Mouse (Mus musculus) kidney, embryonic 14.5 days (tissue): Measurements from ENCODE around the gene Slc9a8. TPM values are rescaled to one million over a fixed set of nuclear protein-coding genes. Genes with fewer than 3 reads are reported as not detected.

ENCODE experiments used
- ATAC-seq: fragments of 200-750 bp; cut with Nextera tagmentation; 2 replicates; pipeline ENCODE4 v1.8.0; 2017; ENCODE audit warnings: moderate number of reproducible peaks, mild to moderate bottlenecking, moderate TSS enrichment, moderate library complexity; ENCODE audit not compliant: low FRiP score, low TSS enrichment
- H3K27ac ChIP-seq: fragments of 300-500 bp; sonication (generic); 2 replicates; pipeline ENCODE4 v1.5.1; 2014; ENCODE audit warnings: low read depth, mild to moderate bottlenecking, low read length, moderate library complexity, mixed read lengths
- H3K27me3 ChIP-seq: fragments of 300-500 bp; sonication (generic); 2 replicates; pipeline ENCODE4 v1.6.1; 2014; ENCODE audit warnings: mild to moderate bottlenecking, low read length; ENCODE audit not compliant: control insufficient read depth, insufficient read depth
- H3K36me3 ChIP-seq: fragments of 300-500 bp; sonication (generic); 2 replicates; pipeline ENCODE4 v1.6.1; 2014; ENCODE audit warnings: low read length, mixed read lengths; ENCODE audit not compliant: control insufficient read depth, insufficient read depth
- H3K4me1 ChIP-seq: fragments of 300-500 bp; sonication (generic); 2 replicates; pipeline ENCODE4 v1.6.1; 2014; ENCODE audit warnings: low read length, mixed read lengths; ENCODE audit not compliant: control insufficient read depth, insufficient read depth
- H3K4me2 ChIP-seq: fragments of 300-500 bp; sonication (generic); replicated peaks from 2 replicates; pipeline ENCODE4 v1.6.1; 2014; ENCODE audit warnings: low read depth, mild to moderate bottlenecking, low read length
- H3K4me3 ChIP-seq: fragments of 300-500 bp; sonication (generic); 2 replicates; pipeline ENCODE4 v1.5.1; 2014; ENCODE audit warnings: mild to moderate bottlenecking, low read length
- H3K9ac ChIP-seq: fragments of 300-500 bp; sonication (generic); 2 replicates; pipeline ENCODE4 v1.6.1; 2014; ENCODE audit warnings: low read depth, mild to moderate bottlenecking, low read length, moderate library complexity
- H3K9me3 ChIP-seq: fragments of 300-500 bp; sonication (generic); 2 replicates; pipeline ENCODE4 v1.6.1; 2016; ENCODE audit warnings: low read length; ENCODE audit not compliant: control insufficient read depth
- WGBS: fragments of 180-500 bp; shearing (Covaris S2); extraction: QIAGEN DNeasy Blood & Tissue Kit; methylation state at CpG from one replicate; pipeline ENCODE4 v1.1.7; 2014; 5-methylcytosine and 5-hydroxymethylcytosine counted together
- polyA plus RNA-seq: library from polyadenylated mRNA; unstranded; fragments of >200 nt; fragmentation: Nextera tagmentation; extraction: Ambion mirVana; gene quantifications from 2 replicates; pipeline ENCODE4 v1.2.1, GENCODE M21; 2014

The Slc9a8 gene
- polyA plus RNA-seq, 1 experiment from 2014 or later = 28.6 TPM

DNA sequence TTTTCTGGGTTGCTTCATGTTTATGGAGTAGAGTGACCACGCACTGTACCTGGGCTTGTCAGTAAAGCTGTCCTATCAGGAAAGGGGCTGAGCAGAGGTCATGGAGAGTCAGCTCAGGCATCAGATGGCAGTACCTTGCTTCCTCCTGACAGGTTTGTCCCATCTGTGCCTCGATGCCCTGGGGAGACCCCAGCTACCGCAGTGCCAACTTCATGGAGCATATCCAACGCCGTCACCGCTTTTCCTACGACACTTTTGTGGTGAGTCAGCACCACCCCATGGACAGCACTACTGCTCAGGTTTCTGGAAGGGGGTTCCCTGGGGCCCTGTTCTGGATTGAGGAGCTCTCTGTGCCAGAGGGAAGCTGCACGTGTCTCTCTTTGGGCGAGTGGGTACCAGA, 90.9 kb downstream of the Slc9a8 start:
- Histone ChIP-seq H3K9me3 (no peaks in the 10 kb centered on the region), H3K4me2 (no peak overlapping the region), H3K4me1 (no peaks in the 10 kb centered on the region), H3K27ac (no peak overlapping the region), H3K9ac (no peak overlapping the region), H3K36me3 (peaks cover 94% of the 10 kb centered on the region), H3K4me3 (no peak overlapping the region), H3K27me3 (no peaks in the 10 kb centered on the region)
- no peak for ATAC-seq
- WGBS = 96% methylated on average over 9 of the region's 9 CpGs

DNA sequence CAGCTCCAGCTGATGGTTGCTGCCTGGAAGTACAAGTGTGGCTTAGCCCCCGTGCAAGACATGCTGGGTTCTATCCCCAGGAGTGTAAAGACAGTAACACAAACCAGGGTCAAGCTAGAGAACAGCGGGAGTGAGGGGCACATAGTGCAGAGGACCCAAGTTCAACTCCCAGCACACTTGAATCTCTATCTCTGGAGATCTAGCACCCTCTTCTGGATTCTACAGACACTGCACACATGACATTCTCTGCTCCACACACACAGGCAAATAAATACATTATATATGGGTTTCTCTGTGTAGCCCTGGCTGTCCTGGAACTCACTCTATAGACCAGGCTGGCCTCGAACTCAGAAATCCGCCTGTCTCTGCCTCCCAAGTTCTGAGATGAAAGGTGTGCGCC, 91.5 kb downstream of the Slc9a8 start:
- ATAC-seq = no peak
- 94% methylated on average over 5 of the region's 5 CpGs for WGBS
- no peak overlapping the region for H3K4me2 ChIP-seq

DNA sequence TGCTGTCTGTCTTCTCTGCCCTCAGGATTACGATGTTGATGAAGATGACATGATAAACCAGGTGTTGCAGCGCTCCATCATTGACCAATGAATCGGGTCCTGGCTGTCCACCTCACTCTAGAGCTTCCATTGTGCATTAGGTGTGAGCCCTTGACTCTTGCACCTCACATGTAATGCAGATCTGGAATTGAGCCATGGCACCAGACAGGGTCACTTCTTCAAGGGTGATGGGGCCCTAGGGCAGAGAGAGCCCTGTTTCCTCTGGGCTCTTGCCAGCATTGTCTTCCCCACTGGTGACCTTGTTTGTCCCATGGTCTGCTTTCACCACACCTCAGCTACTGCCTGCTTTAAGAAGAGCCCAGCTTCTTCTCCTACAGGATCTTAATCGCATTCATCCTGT, 93.1 kb downstream of the Slc9a8 start:
- WGBS = 90% methylated on average over 4 of the region's 4 CpGs
- H3K4me1 ChIP-seq = no peaks in the 10 kb centered on the region

More for the DNA sequence above, 91.5 kb downstream of the Slc9a8 start:
- no peaks in the 10 kb centered on the region for H3K9me3 ChIP-seq
- H3K36me3 ChIP-seq = peaks cover 94% of the 10 kb centered on the region
- H3K4me3 ChIP-seq = no peak overlapping the region
- no peaks in the 10 kb centered on the region for H3K4me1 ChIP-seq
- no peak overlapping the region for H3K9ac ChIP-seq
- H3K27ac ChIP-seq = no peak overlapping the region
- no peaks in the 10 kb centered on the region for H3K27me3 ChIP-seq

DNA sequence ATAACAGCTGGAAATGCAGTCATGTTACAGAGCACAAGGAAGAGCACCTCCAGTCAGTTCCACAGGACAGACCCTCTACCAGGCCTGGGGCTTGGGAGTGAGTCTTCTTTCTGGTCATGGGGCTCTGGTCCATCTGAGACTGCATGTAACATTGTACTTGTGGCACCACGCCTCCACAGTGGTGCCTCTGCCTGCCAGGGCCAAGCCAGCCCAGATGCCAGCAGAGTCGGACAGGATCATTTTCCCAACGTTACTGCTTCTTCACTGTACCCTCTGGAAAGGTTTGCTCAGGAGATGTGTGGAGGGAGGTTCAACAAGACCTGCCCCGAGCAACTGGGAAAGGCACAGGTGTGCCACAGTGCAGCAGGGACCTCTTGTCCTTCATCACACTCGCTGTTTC, 94.2 kb downstream of the Slc9a8 start:
- Histone ChIP-seq H3K9me3 (no peaks in the 10 kb centered on the region), H3K27ac (no peak overlapping the region), H3K4me1 (no peaks in the 10 kb centered on the region), H3K9ac (no peak overlapping the region), H3K4me3 (no peak overlapping the region), H3K4me2 (no peak overlapping the region), H3K27me3 (no peaks in the 10 kb centered on the region), H3K36me3 (peaks cover 78% of the 10 kb centered on the region)
- ATAC-seq = no peak
- 89% methylated on average over 5 of the region's 5 CpGs for WGBS

More for the DNA sequence above, 93.1 kb downstream of the Slc9a8 start:
- Histone ChIP-seq H3K4me2 (no peak overlapping the region), H3K27ac (no peak overlapping the region), H3K4me3 (no peak overlapping the region), H3K9me3 (no peaks in the 10 kb centered on the region), H3K9ac (no peak overlapping the region), H3K27me3 (no peaks in the 10 kb centered on the region), H3K36me3 (peaks cover 86% of the 10 kb centered on the region)
- no peak for ATAC-seq

DNA sequence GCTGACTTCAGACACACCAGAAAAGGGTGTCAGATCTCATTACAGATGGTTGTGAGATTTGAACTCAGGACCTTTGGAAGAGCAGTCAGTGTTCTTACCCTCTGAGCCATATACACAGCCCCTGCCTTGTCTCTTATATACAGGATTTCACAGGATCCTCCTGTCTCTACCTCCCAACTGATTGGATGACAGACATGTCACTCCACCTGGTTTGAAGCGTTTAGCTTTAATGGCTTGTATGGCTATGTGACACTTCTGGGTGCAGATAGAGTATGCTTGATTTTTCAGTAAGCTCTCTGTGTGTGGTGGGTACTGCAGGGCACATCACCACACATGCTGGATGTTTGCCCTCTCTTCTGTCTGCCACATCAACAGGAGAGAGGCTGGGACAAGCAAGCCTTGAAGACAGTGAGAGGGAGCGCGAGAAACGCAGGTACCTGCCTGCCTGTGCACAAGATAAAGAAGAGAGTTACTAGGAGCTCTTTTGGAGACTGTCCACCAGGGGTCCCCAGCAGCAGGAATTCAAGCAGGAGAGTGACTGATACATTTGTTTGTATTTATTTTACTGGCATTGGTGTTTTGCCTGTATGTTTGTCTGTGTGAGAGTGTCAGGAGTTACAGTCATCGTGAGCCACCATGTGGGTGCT, 98.2 kb downstream of the Slc9a8 start:
- Histone ChIP-seq H3K9me3 (no peaks in the 10 kb centered on the region), H3K4me1 (no peaks in the 10 kb centered on the region), H3K4me2 (no peak overlapping the region), H3K27me3 (no peaks in the 10 kb centered on the region), H3K27ac (no peak overlapping the region), H3K36me3 (peaks cover 38% of the 10 kb centered on the region), H3K4me3 (no peak overlapping the region), H3K9ac (no peak overlapping the region)
- WGBS = 88% methylated on average over 5 of the region's 5 CpGs
- ATAC-seq = no peak

Other genes with a start within 250 kb of the Slc9a8 start
- gene Kcnb1, start 231.6 kb upstream of the Slc9a8 start, polyA plus RNA-seq = 1.5 and 1.7 TPM in 2 replicates
- gene Ptgis, start 181.1 kb upstream of the Slc9a8 start, polyA plus RNA-seq = 15.5 and 18.0 TPM in 2 replicates
- gene B4galt5, start 72.5 kb upstream of the Slc9a8 start, polyA plus RNA-seq = 12.2 and 13.1 TPM in 2 replicates
- 79.1 and 98.3 TPM in 2 replicates for gene Rnf114, start 70.9 kb downstream of the Slc9a8 start, polyA plus RNA-seq
- gene Spata2, start 71.2 kb downstream of the Slc9a8 start, polyA plus RNA-seq = 10.8 and 17.4 TPM in 2 replicates
- 40.4 and 40.8 TPM in 2 replicates for gene Snai1, start 116.5 kb downstream of the Slc9a8 start, polyA plus RNA-seq
- gene Ube2v1, start 210.4 kb downstream of the Slc9a8 start, polyA plus RNA-seq = 212 and 283 TPM in 2 replicates
- 5.6 and 6.1 TPM in 2 replicates for gene Gm20431, start 239.8 kb downstream of the Slc9a8 start, polyA plus RNA-seq